Mouse (Mus musculus): Measurements from ENCODE around the gene Brpf1. TPM values are rescaled to one million over a fixed set of nuclear protein-coding genes. Genes with fewer than 3 reads are reported as not detected.

Gene Brpf1
- total RNA-seq (2014; fragmentation: Nextera tagmentation) (45.0 and 53.5 TPM in 2 replicates), total RNA-seq (2017) (20.3 and 22.0 TPM in 2 replicates)

DNA sequence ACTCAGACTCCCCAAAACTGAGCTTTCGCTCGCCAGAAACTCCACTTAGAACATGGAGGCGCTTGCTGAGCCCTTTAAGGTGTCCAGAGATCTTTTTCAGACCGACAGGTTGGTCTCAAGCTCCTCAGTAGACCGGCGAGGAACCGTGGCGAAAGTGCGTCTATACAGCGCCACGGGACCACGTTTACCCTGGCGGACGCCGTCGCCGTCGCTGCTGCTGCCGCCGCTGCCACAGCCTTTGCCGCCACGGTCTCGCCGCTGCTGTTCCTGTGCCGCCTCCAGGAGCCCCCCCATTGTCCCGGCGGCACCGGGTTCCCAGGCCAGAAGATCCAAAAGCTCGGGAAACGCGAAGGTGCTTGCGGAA lies at the start of gene Brpf1:
Brpf1 (plus strand) TSS at position 152 of the 364 bp plus-strand sequence.
- ATAC-seq (replicated peaks; ENCODE audit: low FRiP score, low TSS enrichment, poor library complexity, severe bottlenecking) = peak; percentile 25

DNA sequence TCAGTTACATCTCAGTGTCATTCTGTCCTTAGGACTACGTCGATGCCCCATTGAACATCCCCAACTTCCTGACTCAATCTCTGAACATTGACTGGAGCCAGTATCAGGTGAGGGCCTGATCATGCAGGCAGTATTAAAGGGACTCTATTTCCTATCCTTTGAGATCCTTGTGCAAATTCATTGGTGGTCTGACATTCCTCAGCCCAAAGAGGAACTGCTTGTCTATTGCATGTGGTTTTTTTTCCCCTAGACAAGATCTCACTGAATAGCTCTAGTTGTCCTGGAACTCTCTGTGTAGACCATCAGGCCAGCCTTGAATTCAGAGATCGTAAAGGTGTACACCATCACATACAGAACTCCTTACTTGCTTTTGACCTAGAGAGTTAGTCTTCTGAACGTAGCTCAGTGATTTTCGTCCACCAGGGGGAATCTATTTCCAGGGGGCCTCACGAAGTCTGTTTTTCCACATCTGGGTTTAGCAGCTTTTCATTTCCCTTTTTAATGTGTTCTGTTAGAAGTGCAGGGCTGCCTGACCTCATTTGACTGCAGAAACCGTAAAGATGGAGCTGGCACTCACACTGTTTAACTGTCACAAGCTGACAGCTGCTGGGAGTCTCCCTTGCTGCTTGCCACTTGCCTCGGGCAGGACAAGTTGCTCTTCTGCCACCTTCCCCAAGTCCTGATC lies 45.6 kb upstream of the Brpf1 start:
- ATAC-seq (replicated peaks; ENCODE audit: low FRiP score, low TSS enrichment, poor library complexity, severe bottlenecking) = no peak

DNA sequence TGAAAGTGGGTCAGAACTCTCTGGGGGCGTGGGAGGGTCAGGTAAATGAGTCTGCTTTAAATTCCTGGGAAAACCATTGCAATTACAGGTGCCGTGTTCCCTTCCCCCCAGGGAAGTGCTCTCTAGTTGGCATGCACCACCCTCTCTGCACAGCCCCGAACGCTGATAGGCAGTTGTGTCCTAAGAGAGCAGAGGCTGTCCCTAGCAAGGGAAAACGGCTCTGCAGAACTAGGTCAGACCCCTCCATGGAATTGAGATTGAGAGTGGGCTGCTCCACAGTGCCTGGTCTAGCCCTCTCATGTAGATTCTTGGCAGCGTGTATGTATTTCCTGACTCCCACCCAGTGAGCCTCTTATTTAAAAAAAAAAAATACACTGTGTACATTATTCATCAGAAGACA lies 43.4 kb upstream of the Brpf1 start:
- ATAC-seq (replicated peaks; ENCODE audit: low FRiP score, low TSS enrichment, poor library complexity, severe bottlenecking) = no peak

DNA sequence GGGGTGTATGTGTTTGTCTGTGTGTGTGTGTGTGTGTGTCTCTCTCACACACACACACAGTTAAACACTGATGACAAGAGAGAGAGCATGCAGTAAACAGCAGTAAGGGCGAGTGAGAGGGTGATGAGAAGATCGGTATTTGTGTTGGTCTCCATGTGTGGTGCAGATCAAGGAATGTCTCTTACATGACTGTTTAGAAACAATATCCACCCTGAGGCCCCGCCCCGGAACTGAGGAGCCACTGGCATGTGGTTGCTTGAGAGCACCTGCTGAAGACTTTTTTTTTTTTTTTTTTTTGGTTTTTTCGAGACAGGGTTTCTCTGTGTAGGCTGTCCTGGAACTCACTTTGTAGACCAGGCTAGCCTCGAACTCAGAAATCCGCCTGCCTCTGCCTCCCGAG lies 42.5 kb upstream of the Brpf1 start:
- ATAC-seq (replicated peaks; ENCODE audit: low FRiP score, low TSS enrichment, poor library complexity, severe bottlenecking) = no peak

DNA sequence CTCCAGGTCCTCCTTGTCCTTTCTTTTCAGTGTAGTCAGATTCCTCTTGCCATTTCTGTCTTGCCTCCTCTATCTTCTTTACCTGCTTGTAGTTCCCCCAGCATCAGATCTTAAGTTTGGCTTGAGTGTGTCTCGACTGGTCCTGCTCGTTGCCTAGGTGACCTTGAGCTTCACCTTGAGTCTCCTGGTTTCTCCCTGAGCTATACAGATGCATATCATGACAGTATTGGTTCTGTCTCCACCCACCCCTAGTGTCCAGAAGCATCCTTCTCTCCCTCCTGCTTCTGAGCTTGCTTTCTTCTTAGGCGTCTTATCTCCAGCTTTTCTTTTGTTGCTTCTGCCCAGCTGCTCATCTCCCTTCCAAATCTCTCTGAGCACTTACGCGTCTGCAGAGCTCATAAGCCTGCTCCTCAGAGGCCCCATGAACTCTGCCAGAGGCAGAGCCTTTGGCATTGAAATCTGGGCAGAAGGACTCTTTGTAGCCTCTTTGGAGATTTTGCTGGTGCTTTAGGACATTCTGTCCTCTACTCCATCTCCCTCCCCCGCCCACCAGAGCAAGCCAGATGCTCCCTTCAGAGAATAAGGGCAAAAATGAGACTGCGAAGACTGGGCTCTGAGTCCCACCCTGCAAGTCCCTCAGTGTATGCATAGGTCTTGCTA lies 39.8 kb upstream of the Brpf1 start:
- ATAC-seq (replicated peaks; ENCODE audit: low FRiP score, low TSS enrichment, poor library complexity, severe bottlenecking) = no peak

DNA sequence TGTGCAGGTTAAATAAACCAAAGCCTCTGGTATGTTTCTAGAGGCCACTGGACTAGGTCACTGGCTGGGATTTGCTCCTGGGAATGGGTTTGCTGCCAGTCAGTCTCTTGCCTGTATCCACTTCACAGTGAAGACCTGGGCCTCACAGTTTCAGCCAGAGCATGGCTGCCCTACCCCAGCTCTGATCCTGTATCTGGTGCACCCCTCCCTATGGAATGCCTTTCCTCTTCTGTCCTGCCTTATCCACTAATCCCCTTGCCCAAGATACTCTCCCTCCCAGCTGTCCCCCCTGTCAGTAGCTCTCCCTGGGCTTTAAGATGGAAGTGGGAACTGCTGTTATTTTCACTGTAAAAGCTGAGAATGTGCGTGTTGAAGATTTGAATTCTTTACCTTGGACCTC lies 38.9 kb upstream of the Brpf1 start:
- ATAC-seq (replicated peaks; ENCODE audit: low FRiP score, low TSS enrichment, poor library complexity, severe bottlenecking) = no peak

DNA sequence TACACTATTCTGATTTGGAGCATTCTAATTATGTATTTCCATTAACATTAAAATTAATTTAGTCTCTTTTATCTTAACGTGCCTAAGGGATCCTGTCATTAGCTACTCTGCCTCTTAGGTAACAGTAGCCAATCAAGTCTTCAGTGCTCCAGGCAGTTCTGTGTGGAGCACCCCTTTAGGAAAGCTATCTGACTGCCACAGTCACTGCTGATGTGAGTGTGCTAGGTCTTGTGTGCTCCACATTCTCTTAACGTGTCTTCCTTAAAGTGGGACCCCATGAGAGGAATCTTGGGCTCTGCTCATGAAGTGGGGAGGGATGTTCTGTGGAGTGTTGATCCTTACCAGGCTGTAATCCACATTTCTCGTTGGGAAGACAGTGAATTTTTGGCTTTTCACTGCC lies 34.6 kb upstream of the Brpf1 start:
- ATAC-seq (replicated peaks; ENCODE audit: low FRiP score, low TSS enrichment, poor library complexity, severe bottlenecking) = no peak

DNA sequence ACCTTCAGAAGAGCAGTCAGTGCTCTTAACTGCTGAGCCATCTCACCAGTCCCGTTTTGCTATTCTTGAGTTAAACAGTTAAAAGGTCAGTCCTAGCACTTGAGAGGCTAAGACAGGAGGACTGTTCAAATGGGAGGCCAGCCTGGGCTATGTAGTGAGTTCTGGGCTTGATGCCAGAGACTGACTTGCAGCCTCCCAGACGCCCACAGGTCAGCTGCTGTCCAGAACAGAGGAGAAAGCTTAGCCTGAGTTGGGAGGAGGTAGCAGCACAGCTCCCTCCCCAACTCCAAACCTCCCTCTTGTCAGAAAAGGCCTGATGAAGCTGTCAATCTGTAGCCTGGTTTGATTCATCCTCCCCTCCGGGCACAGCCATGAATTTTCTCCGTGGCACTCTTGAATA lies 30.1 kb upstream of the Brpf1 start:
- ATAC-seq (replicated peaks; ENCODE audit: low FRiP score, low TSS enrichment, poor library complexity, severe bottlenecking) = no peak

DNA sequence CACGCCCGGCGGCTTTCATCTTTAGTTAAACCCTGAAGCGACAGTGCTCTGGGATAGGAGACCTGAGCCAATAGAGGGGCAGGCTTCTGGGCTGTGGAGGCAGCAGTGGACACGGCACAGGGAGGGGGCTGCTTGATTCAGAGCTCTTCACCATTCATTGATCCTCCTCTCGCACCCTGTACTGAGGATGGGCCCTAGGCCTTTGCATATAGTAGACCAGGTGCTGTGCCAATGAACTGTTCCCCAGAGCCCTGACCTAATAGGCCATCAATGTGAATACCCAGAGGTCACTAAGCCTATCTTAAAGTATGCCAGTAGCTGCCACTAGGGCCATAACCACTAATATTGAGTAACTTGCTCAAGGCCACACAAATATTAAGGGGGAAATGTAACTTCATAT lies 25.3 kb upstream of the Brpf1 start:
- peak; percentile 8; the same call in 1 of the 2 replicates for ATAC-seq (replicated peaks; ENCODE audit: low FRiP score, low TSS enrichment, poor library complexity, severe bottlenecking)

DNA sequence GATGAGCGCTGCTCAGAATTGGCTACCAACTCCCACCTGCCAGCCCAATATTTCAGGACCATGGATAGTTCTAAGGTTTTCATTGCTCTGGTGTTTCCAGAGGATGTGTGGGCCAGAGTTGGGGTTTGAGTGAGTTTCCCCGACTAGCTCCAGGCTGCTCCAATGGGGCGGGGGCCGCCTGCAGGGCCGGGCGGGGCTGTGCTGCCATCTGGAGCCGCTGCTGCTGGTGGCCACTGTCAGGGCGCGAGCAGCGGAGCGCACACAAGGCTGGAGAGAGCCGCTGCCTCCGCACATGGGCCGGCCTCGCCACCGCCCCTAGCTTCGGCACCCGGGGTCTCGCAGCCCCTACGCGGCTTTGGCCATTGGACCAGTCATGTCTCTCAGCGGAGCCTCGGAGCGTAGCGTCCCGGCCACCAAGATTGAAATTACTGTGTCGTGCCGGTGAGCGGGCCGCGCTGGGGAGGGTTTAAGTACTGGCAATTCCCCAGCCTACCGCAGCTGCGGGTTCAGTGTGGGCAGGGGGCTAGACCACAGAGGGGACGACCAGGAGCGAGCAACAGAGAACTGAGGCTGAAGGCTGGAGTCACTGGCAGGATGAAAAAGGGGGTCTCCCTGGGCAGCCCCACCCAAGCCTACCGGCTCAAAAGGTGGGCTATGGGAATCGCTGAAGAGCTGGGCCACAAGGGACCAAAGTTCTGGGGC lies 24.7 kb upstream of the Brpf1 start, which contains the start of gene Cpne9:
Cpne9 (plus strand) TSS at position 207 of the 702 bp plus-strand sequence.
- ATAC-seq (replicated peaks; ENCODE audit: low FRiP score, low TSS enrichment, poor library complexity, severe bottlenecking) = peak; percentile 53

DNA sequence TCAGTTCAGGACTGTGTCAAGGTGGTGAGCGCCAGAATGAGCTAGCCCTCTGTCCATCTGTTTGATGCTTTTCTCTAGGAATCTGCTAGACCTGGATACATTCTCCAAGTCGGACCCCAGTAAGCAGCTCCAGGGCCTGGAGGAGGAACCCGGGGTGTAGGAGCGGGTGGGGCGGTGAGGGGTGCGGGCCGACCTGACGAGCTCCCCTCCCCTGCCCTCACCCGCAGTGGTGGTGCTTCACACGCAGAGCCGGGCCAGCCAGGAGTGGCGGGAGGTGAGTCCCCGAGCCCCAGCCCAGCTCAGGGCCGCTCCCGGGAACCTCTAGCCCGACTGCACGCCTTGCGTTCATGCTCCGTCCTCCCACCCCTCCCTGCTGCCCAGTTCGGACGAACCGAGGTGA lies 24.0 kb upstream of the Brpf1 start:
- no peak for ATAC-seq (replicated peaks; ENCODE audit: low FRiP score, low TSS enrichment, poor library complexity, severe bottlenecking)

DNA sequence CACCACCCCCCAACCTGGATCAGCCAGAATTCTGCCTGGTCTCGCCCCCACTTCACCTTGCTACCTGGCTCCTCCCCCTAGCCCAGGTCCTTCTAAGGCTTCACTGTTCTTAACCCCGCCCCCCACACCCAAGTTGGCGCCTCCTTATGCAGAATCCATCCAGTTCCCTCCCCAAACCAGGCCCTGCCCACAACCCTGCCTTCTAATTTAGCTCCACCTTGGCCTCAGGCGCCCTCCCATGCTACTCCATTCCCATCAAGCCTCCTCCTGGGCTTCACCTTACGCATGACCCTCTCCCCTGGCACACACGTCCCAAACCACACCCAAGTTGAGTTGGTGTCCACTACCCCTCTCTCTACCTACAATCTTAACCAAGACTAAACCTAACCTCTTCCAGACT lies 23.4 kb upstream of the Brpf1 start:
- peak; percentile 20; the same call in 1 of the 2 replicates for ATAC-seq (replicated peaks; ENCODE audit: low FRiP score, low TSS enrichment, poor library complexity, severe bottlenecking)

DNA sequence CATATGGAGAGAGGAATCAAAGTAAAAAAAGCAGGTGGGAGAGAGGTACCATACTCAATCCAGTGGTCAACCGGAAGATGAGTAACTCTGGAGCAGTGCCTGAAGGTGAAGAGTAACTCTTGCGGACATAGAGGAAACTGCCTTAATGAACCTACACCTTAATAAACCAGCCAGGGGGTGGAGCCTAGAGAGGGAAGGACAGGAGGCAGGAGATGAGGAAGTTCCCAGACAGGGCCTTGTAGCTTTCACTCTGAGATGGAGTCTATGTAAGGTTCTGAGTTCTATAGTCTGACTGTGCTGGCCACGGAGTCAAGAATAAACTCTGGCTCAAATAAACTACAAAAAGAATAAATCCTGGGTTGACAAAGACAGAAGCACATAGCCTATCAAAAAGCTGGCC lies 22.0 kb upstream of the Brpf1 start:
- ATAC-seq (replicated peaks; ENCODE audit: low FRiP score, low TSS enrichment, poor library complexity, severe bottlenecking) = no peak

DNA sequence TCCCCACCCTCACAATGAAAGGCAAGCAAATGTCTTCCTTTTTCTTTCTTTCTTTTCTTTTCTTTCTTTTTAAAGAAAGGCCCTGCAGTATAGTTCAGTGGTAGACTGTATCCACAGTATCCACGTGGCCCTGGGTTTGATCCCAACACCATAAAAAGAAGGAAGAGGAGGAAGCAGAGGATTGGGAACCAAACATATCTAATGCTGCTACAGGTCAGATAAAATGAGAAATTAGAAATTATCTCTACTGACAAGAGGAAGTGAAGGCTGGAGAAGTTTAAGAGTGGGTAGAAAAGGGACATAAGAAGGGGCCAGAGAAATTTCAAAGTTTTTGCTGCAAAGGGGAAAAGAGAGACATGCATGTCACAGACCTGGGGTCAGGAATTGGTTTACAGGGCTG lies 20.6 kb upstream of the Brpf1 start:
- ATAC-seq (replicated peaks; ENCODE audit: low FRiP score, low TSS enrichment, poor library complexity, severe bottlenecking) = no peak

DNA sequence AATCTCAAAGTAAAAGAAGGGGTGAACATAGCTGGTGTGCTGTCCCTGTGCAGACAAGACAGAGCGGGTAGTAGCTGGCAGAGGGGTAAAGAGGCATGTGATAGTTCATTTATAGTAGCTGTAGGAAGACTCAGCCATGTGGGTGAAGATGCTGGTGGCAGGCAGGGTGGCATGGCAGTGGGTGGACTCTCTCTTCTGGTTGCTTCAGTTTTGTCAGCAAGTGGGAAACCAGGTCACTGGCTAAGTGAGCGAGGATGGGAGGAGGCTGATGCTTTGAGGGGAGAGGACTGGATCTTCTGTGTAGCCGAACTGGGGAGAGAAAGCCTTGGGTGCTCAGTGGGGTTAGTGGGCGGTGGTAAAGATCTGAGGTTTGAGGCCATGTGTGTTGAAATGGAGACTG lies 19.7 kb upstream of the Brpf1 start:
- ATAC-seq (replicated peaks; ENCODE audit: low FRiP score, low TSS enrichment, poor library complexity, severe bottlenecking) = no peak

DNA sequence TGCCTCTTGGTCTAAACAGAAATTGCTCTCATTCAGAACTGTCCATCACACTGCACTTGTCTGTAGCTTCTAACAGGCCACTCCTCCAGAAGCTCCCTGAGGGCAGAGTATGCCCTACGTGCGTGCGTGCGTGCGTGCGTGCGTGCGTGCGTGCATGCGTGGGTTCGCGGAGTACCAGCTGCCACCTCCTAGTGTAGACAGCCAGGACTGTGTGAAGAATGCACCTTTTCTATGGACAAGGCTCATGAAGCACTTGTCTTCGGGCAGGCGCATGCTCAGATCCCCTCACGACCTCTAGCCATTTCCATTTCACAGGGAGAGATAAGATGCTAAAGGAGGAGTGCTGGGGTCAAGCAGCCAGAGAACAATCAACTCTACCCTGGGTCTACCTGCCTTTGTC lies 17.6 kb upstream of the Brpf1 start:
- no peak for ATAC-seq (replicated peaks; ENCODE audit: low FRiP score, low TSS enrichment, poor library complexity, severe bottlenecking)

DNA sequence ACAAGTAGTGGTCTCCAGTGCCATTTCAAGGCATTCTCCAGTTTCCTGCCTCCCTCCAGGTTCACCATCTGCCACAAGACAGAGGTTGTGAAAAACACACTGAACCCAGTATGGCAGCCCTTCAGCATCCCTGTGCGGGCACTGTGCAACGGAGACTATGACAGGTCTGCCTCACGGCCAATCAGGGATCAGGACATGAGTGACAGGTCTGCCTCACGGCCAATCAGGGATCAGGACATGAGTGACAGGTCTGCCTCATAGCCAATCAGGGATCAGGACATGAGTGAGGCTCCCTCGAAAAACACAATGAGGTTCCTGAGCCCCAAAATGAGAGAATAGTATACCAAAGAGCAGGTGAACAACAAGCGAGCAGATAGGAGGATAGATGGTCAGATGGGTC lies 16.6 kb upstream of the Brpf1 start:
- ATAC-seq (replicated peaks; ENCODE audit: low FRiP score, low TSS enrichment, poor library complexity, severe bottlenecking) = no peak

DNA sequence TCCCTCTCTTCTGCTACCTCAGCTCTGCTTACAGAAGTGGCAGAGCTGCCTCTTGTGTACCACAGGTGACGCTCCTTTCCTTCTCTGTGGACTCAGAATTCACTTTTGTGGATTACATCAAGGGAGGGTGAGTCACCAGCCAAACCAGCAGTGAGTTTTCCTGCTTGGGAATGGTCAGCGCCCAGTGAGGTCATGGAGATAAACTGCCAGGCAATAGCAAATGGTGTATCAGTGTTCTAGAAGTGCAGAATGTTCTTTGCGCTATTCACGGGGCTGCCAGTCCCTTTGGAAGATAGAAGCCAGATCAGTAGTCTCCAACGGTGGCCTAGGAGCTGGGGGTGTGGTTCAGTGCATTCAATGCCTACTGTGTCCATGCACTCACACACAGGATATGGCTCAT lies 14.0 kb upstream of the Brpf1 start:
- no peak for ATAC-seq (replicated peaks; ENCODE audit: low FRiP score, low TSS enrichment, poor library complexity, severe bottlenecking)

DNA sequence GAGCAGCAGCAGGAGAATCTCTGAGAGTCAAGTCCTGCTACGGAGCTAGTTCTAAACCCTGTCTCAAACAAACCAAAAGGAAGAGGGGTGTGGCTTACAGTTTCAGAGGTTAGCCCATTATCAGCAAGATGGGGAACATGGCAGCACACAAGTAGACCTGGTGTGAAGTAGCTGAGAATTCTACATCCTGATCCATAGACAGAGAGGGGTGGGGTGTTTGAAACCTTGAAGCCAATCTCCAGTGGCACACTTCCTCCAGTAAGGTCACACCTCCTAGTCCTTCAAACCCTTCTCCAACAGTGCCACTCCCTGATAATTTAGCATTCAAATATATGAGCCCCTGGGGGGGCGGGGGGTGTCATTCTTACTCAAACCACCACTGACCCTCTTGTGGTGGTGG lies 10.9 kb upstream of the Brpf1 start:
- no peak for ATAC-seq (replicated peaks; ENCODE audit: low FRiP score, low TSS enrichment, poor library complexity, severe bottlenecking)

DNA sequence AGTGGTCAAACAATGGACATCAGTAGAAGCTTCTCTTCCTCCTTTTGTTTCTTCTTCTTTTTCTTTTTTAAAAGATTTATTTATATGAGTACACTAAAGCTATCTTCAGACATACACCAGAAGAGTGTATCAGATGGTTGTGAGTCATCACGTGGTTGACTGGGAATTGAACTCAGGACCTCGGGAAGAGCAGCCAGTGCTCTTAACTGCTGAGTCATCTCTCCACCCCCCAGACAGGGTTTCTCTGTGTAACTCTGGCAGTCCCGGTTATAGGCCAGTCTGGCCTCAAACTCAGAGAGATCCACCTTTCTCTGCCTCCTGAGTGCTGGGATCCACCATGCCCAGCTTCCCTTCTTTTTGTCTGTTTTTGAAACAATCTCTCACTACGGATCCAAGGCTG lies 10.3 kb upstream of the Brpf1 start:
- no peak for ATAC-seq (replicated peaks; ENCODE audit: low FRiP score, low TSS enrichment, poor library complexity, severe bottlenecking)

DNA sequence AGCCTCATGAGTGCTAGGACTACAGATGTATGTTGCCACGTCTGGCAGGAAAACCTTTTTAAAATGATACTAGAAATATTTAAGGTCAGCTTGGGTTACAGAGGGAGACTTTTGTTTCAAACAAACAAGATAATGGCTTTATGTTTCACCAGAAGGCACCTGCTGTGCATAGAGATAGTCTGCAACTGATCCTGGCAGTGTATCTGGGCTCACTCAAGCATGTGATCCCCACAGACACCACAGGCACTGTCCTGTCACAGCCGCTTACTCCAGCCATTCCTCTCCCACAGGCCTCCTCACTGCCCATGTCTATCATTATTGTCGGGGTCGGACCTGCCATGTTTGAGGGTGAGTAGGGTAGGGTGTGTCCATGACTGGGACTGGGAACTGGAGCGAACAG lies 5.6 kb upstream of the Brpf1 start:
- 0 out of 2 replicates have a peak, but pooled peaks have one; percentile 35 for ATAC-seq (replicated peaks; ENCODE audit: low FRiP score, low TSS enrichment, poor library complexity, severe bottlenecking)

Measured in megakaryocyte-erythroid progenitor cell, adult 5-6 weeks (primary cell).